Mouse (Mus musculus): ENCODE measurements at regions not wholly inside any gene's neighbourhood (a gene's known extent, or its start where the extent isn't known, plus 50 kb on each side); places are given as distances from the start of the nearest gene placed in this dataset.

DNA sequence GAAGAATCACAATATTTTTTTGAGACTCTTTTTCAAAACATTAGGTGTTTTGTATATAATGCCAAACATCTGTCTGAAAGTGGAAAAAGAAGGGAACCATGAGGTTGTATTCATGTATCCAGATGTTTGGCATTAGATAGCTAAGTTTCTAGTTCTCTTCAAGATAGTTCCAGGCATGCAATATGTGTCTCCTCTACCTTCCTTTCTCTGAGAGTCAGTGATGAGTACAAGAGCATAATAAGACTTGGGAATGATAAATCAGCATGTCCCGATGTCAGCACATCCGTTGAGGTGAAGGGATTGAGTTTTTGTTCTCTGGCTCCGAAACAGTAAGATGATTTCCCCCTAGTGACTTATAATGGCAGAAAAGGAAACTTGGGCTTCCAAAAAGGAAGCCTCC lies 998.4 kb downstream of the Slc22a22 start:
- no peak for TF ChIP-seq POLR2A (IDR thresholded peaks at IDR 0.05; ENCODE audit: borderline replicate concordance, extremely low read depth, insufficient read depth, insufficient read length, poor library complexity, severe bottlenecking)
- TF ChIP-seq CTCF (IDR thresholded peaks at IDR 0.05; ENCODE audit: borderline replicate concordance, extremely low read depth, insufficient read depth, insufficient read length): no peak
